Mouse (Mus musculus): ENCODE measurements around the gene Btbd8. TPM values are rescaled to one million over a fixed set of nuclear protein-coding genes. Genes with fewer than 3 reads are reported as not detected.

Gene Btbd8
- polyA plus RNA-seq, 1 experiment from 2014 or later = 5.3 TPM

DNA sequence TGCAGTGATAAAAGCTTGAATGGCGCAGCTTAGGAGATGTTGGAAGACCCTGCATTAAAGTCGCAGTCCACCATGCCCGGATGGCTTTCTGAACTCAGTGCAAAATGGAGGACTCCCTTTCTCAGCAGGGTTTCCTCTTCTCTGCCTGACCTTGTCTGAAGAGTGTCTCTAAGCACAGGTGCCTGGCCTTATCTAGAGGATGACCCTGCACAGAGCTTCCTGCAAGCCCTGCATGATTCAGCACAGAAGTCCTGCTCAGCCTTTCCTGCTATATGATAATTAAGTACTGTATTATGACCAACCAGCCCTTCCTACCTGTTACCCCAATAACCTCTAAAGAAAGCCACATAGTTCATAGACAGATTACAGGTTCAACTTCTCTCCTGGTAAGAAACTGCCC lies 77.7 kb downstream of the Btbd8 start:
- no peaks in the 10 kb centered on the region for H3K4me1 ChIP-seq (ENCODE audit: control insufficient read depth, insufficient read depth, low read length)
- no peak overlapping the region for H3K27ac ChIP-seq (replicated peaks; ENCODE audit: low read depth, low read length)
- 100% methylated on average over 3 of the region's 3 CpGs for WGBS

DNA sequence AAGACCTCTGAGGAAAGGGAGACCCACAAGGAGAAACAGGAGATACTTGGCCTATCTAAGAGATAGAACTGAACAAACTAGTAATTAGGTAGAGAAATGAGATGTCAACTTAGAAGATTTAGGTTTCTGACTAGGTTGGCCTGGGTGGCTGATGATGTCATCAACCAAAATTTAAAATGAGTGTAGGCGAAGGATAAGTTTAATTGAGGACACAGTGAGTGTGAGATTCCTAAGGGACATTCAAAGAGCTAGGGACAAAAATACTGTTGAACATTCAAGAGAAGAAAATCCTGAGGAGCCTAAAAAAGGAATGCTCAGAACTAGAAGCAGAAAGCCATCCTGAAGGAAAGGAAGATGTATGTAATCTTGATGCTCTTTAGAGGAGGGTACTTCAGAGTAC lies 78.3 kb downstream of the Btbd8 start:
- 93% methylated on average over 1 of the region's 1 CpGs for WGBS
- Histone ChIP-seq H3K27me3 (ENCODE audit: control insufficient read depth, insufficient read depth, low read length) (no peaks in the 10 kb centered on the region), H3K9ac (ENCODE audit: low read length) (no peak overlapping the region), H3K4me1 (ENCODE audit: control insufficient read depth, insufficient read depth, low read length) (no peaks in the 10 kb centered on the region), H3K4me3 (ENCODE audit: low read depth, low read length) (no peak overlapping the region), H3K9me3 (ENCODE audit: control insufficient read depth, low read length) (no peaks in the 10 kb centered on the region), H3K4me2 (ENCODE audit: low read depth, severe bottlenecking) (no peak overlapping the region), H3K36me3 (ENCODE audit: control insufficient read depth, insufficient read depth, low read length) (no peaks in the 10 kb centered on the region), H3K27ac (replicated peaks; ENCODE audit: low read depth, low read length) (no peak overlapping the region)
- DNase-seq (ENCODE audit: low spot score) (no peak), ATAC-seq (ENCODE audit: insufficient number of reproducible peaks, low FRiP score, low TSS enrichment, low read depth) (no peak)

More for the DNA sequence above, 77.7 kb downstream of the Btbd8 start:
- H3K9me3 ChIP-seq (ENCODE audit: control insufficient read depth, low read length) = no peaks in the 10 kb centered on the region
- no peak overlapping the region for H3K9ac ChIP-seq (ENCODE audit: low read length)
- DNase-seq (ENCODE audit: low spot score) (no peak), ATAC-seq (ENCODE audit: insufficient number of reproducible peaks, low FRiP score, low TSS enrichment, low read depth) (no peak)
- H3K4me3 ChIP-seq (ENCODE audit: low read depth, low read length) = no peak overlapping the region
- H3K27me3 ChIP-seq (ENCODE audit: control insufficient read depth, insufficient read depth, low read length) = no peaks in the 10 kb centered on the region
- no peaks in the 10 kb centered on the region for H3K36me3 ChIP-seq (ENCODE audit: control insufficient read depth, insufficient read depth, low read length)
- H3K4me2 ChIP-seq (ENCODE audit: low read depth, severe bottlenecking) = no peak overlapping the region

DNA sequence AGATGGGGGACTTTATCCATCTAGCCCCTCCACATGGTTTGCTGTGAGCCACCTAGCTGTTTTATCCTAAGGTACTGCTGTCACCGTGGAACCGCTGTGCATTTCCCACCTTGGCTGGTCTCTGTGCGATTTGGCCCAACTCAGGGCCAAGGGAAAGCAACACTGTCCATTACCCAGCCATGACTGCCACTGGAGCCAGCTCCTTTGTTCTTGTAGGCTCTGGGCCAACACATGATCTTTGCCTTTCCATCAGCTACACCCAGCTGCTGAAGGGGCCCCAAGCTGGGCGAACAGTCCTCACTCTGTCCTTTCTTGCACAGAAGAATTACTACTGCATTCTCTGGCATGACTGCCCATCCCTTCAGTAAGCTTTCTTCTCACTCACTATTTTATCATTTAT lies 80.8 kb downstream of the Btbd8 start:
- no peaks in the 10 kb centered on the region for H3K4me1 ChIP-seq (ENCODE audit: control insufficient read depth, insufficient read depth, low read length)
- H3K4me2 ChIP-seq (ENCODE audit: low read depth, severe bottlenecking) = no peak overlapping the region
- ATAC-seq (ENCODE audit: insufficient number of reproducible peaks, low FRiP score, low TSS enrichment, low read depth) (no peak), DNase-seq (ENCODE audit: low spot score) (no peak)
- no peaks in the 10 kb centered on the region for H3K36me3 ChIP-seq (ENCODE audit: control insufficient read depth, insufficient read depth, low read length)
- no peak overlapping the region for H3K9ac ChIP-seq (ENCODE audit: low read length)
- no peaks in the 10 kb centered on the region for H3K27me3 ChIP-seq (ENCODE audit: control insufficient read depth, insufficient read depth, low read length)
- no peaks in the 10 kb centered on the region for H3K9me3 ChIP-seq (ENCODE audit: control insufficient read depth, low read length)
- WGBS = 94% methylated on average over 4 of the region's 4 CpGs
- H3K27ac ChIP-seq (replicated peaks; ENCODE audit: low read depth, low read length) = no peak overlapping the region
- H3K4me3 ChIP-seq (ENCODE audit: low read depth, low read length) = no peak overlapping the region

DNA sequence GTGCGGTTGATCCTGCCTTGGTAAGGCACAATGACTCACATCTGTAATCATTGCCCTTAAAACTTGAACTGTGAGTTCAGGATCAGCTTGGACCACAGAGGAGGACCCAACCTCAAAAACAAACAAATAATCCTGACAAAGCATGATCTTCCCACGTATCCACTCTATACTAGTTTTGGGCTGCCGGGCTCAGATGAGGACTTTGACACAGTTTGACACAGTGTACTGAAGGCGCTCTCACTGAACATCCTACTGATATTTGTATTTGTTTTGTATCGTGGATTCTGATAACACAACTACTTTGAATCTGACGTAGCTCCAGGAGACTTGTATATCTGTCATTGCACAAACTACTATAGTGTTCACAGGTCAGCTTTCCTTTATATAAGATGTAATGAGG lies 83.6 kb downstream of the Btbd8 start:
- no peaks in the 10 kb centered on the region for H3K27me3 ChIP-seq (ENCODE audit: control insufficient read depth, insufficient read depth, low read length)
- H3K4me2 ChIP-seq (ENCODE audit: low read depth, severe bottlenecking) = no peak overlapping the region
- DNase-seq (ENCODE audit: low spot score) = no peak
- no peak overlapping the region for H3K9ac ChIP-seq (ENCODE audit: low read length)
- H3K4me1 ChIP-seq (ENCODE audit: control insufficient read depth, insufficient read depth, low read length) = no peaks in the 10 kb centered on the region
- 95% methylated on average over 6 of the region's 6 CpGs for WGBS
- ATAC-seq (ENCODE audit: insufficient number of reproducible peaks, low FRiP score, low TSS enrichment, low read depth) = no peak
- H3K4me3 ChIP-seq (ENCODE audit: low read depth, low read length) = no peak overlapping the region
- no peaks in the 10 kb centered on the region for H3K9me3 ChIP-seq (ENCODE audit: control insufficient read depth, low read length)
- H3K27ac ChIP-seq (replicated peaks; ENCODE audit: low read depth, low read length) = no peak overlapping the region
- H3K36me3 ChIP-seq (ENCODE audit: control insufficient read depth, insufficient read depth, low read length) = no peaks in the 10 kb centered on the region

DNA sequence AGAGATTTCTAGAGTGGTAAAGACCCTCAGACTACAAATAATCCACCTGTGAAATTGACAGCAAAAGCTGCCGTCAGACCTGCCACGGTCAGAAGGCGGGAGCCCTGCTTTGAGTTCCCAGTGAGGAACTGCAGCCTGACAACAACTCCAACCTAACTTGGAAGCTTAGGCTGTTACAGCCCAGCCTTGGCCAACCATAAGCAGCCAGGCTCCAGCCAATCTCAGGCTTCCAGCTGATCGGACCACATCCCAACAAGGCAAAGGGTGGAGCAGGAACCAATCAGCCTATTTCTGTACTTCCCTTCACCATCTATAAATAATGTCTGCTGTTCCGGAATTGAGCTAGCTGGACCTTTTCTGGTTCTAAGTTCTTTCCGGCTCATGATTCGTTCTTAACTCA lies 84.1 kb downstream of the Btbd8 start:
- H3K4me2 ChIP-seq (ENCODE audit: low read depth, severe bottlenecking) = no peak overlapping the region
- no peaks in the 10 kb centered on the region for H3K9me3 ChIP-seq (ENCODE audit: control insufficient read depth, low read length)
- no peak overlapping the region for H3K9ac ChIP-seq (ENCODE audit: low read length)
- H3K36me3 ChIP-seq (ENCODE audit: control insufficient read depth, insufficient read depth, low read length) = no peaks in the 10 kb centered on the region
- no peak overlapping the region for H3K27ac ChIP-seq (replicated peaks; ENCODE audit: low read depth, low read length)
- DNase-seq (ENCODE audit: low spot score) (no peak), ATAC-seq (ENCODE audit: insufficient number of reproducible peaks, low FRiP score, low TSS enrichment, low read depth) (no peak)
- no peak overlapping the region for H3K4me3 ChIP-seq (ENCODE audit: low read depth, low read length)
- no peaks in the 10 kb centered on the region for H3K27me3 ChIP-seq (ENCODE audit: control insufficient read depth, insufficient read depth, low read length)
- 82% methylated on average over 7 of the region's 7 CpGs for WGBS
- no peaks in the 10 kb centered on the region for H3K4me1 ChIP-seq (ENCODE audit: control insufficient read depth, insufficient read depth, low read length)

DNA sequence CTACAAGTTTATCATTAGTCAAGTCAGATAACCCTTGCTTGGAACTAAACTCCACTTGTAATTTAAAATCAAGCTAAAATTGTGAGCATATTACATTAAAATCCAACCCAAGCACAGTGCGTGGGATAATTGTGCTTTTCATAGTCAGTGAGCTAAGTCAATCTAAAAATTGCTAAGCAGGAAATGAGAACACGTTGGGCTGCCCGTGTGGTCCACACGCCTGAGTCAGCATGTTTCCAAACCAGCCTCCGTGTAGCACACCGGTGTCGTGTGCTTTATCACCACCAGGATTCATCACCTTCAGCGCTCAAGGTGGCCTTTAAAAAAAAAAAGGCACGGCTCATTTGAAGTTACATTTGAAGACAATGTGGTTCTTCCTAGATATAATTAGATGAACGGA lies 86.5 kb downstream of the Btbd8 start:
- Histone ChIP-seq H3K9me3 (ENCODE audit: control insufficient read depth, low read length) (no peaks in the 10 kb centered on the region), H3K27me3 (ENCODE audit: control insufficient read depth, insufficient read depth, low read length) (no peaks in the 10 kb centered on the region), H3K4me3 (ENCODE audit: low read depth, low read length) (no peak overlapping the region), H3K27ac (replicated peaks; ENCODE audit: low read depth, low read length) (no peak overlapping the region), H3K9ac (ENCODE audit: low read length) (no peak overlapping the region), H3K4me1 (ENCODE audit: control insufficient read depth, insufficient read depth, low read length) (no peaks in the 10 kb centered on the region), H3K4me2 (ENCODE audit: low read depth, severe bottlenecking) (no peak overlapping the region), H3K36me3 (ENCODE audit: control insufficient read depth, insufficient read depth, low read length) (no peaks in the 10 kb centered on the region)
- ATAC-seq (ENCODE audit: insufficient number of reproducible peaks, low FRiP score, low TSS enrichment, low read depth) (no peak), DNase-seq (ENCODE audit: low spot score) (no peak)
- 84% methylated on average over 10 of the region's 10 CpGs for WGBS

DNA sequence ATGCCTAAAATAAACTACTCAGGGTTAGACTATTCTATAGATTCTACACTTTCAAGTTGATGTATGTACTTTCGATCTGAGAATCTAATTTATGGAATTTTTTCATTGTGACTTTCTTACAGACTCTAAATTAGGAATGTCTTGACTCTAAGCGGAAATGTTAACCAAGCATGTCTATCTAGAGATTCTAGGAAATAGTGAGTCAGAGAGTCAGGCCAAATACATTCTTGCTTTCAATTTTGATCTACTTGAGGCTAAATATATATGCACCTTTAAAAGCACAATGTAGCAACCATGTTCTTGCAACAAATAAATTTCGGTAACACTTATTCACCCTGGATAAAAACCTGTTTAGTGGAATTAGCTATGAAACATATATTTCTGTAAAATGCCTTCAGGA lies 91.1 kb downstream of the Btbd8 start:
- Histone ChIP-seq H3K4me3 (ENCODE audit: low read depth, low read length) (no peak overlapping the region), H3K9me3 (ENCODE audit: control insufficient read depth, low read length) (no peaks in the 10 kb centered on the region), H3K36me3 (ENCODE audit: control insufficient read depth, insufficient read depth, low read length) (no peaks in the 10 kb centered on the region), H3K4me1 (ENCODE audit: control insufficient read depth, insufficient read depth, low read length) (no peaks in the 10 kb centered on the region), H3K9ac (ENCODE audit: low read length) (no peak overlapping the region), H3K27me3 (ENCODE audit: control insufficient read depth, insufficient read depth, low read length) (no peaks in the 10 kb centered on the region), H3K27ac (replicated peaks; ENCODE audit: low read depth, low read length) (no peak overlapping the region), H3K4me2 (ENCODE audit: low read depth, severe bottlenecking) (no peak overlapping the region)
- DNase-seq (ENCODE audit: low spot score) (no peak), ATAC-seq (ENCODE audit: insufficient number of reproducible peaks, low FRiP score, low TSS enrichment, low read depth) (no peak)
- WGBS = 94% methylated on average over 3 of the region's 3 CpGs

DNA sequence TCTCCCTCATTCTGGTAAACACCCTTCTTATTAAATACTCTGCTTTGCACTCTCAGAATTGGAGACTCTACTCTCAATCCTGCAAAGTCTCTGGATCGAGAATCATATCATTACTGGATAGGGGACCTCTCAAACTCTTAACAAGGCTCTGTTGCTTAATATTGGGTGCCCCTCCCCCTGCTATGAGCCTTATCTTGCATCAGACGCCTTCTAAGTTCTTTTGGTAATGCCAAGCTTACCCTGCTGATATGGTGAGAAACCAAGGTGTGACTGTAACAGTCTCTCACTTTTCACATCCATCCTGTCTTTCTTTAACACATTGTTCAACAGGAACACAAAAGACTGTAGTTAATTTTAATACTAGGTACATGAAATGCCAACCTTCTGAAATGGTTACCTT lies 95.8 kb downstream of the Btbd8 start:
- Histone ChIP-seq H3K4me2 (ENCODE audit: low read depth, severe bottlenecking) (no peak overlapping the region), H3K4me1 (ENCODE audit: control insufficient read depth, insufficient read depth, low read length) (no peaks in the 10 kb centered on the region), H3K27me3 (ENCODE audit: control insufficient read depth, insufficient read depth, low read length) (no peaks in the 10 kb centered on the region), H3K36me3 (ENCODE audit: control insufficient read depth, insufficient read depth, low read length) (no peaks in the 10 kb centered on the region), H3K4me3 (ENCODE audit: low read depth, low read length) (no peak overlapping the region), H3K27ac (replicated peaks; ENCODE audit: low read depth, low read length) (no peak overlapping the region), H3K9ac (ENCODE audit: low read length) (no peak overlapping the region), H3K9me3 (ENCODE audit: control insufficient read depth, low read length) (no peaks in the 10 kb centered on the region)
- 74% methylated on average over 2 of the region's 2 CpGs for WGBS
- DNase-seq (ENCODE audit: low spot score) (no peak), ATAC-seq (ENCODE audit: insufficient number of reproducible peaks, low FRiP score, low TSS enrichment, low read depth) (no peak)

DNA sequence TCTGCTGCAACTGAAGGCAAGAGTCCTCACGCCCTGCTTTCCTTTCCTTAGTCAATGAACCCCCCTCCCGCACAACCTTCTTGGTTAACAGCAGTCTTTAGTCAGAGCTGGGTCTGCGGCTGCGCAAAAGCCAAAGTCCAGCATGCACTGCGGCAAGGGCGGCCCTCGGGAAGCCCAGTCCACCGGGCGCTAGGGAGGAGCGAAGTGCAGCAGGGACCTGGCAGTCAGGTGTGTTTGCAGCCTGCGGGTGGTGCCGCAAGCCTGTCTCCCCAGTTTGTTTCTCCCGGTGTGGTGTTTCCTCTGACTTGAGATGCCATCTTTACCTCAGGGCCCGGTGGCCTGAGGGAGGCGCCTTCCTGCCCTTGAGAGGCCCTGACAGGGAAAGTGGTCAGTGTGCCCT lies 96.8 kb downstream of the Btbd8 start, which contains the start of gene 1700028K03Rik:
Gene 1700028K03Rik (plus strand): TSS at position 129 of the 400 bp plus-strand sequence.
- Histone ChIP-seq H3K4me1 (ENCODE audit: control insufficient read depth, insufficient read depth, low read length) (no peaks in the 10 kb centered on the region), H3K4me2 (ENCODE audit: low read depth, severe bottlenecking) (no peak within 1 kb of the TSS), H3K27ac (replicated peaks; ENCODE audit: low read depth, low read length) (no peak within 1 kb of the TSS), H3K9ac (ENCODE audit: low read length) (no peak within 1 kb of the TSS), H3K27me3 (ENCODE audit: control insufficient read depth, insufficient read depth, low read length) (no peaks in the 10 kb centered on the region), H3K36me3 (ENCODE audit: control insufficient read depth, insufficient read depth, low read length) (no peaks in the 10 kb centered on the region), H3K9me3 (ENCODE audit: control insufficient read depth, low read length) (no peaks in the 10 kb centered on the region), H3K4me3 (ENCODE audit: low read depth, low read length) (no peak within 1 kb of the TSS)
- DNase-seq (ENCODE audit: low spot score) (no peak), ATAC-seq (ENCODE audit: insufficient number of reproducible peaks, low FRiP score, low TSS enrichment, low read depth) (no peak)
- 73% methylated on average over 15 of the region's 15 CpGs for WGBS

All from limb, embryonic 11.5 days (tissue).